Mouse (Mus musculus) small intestine, adult 2 months (tissue): ENCODE measurements at regions not wholly inside any gene's neighbourhood (a gene's known extent, or its start where the extent isn't known, plus 50 kb on each side); places are given as distances from the start of the nearest gene placed in this dataset.

ENCODE experiments used
- CTCF ChIP-seq: fragments of 200-500 bp; IDR thresholded peaks from 2 replicates; pipeline ENCODE4 v1.5.1; 2012; ENCODE audit warnings: low read depth, mild to moderate bottlenecking, control low read depth, inconsistent platforms, low read length, moderate library complexity, mixed read lengths; ENCODE audit not compliant: insufficient replicate concordance, insufficient read length; ENCODE audit errors: extremely low read depth
- POLR2A ChIP-seq: fragments of 200-500 bp; IDR thresholded peaks from 2 replicates; pipeline ENCODE4 v1.6.1; 2012; ENCODE audit warnings: low read depth, mild to moderate bottlenecking, control low read depth, inconsistent platforms, low read length, moderate library complexity

DNA sequence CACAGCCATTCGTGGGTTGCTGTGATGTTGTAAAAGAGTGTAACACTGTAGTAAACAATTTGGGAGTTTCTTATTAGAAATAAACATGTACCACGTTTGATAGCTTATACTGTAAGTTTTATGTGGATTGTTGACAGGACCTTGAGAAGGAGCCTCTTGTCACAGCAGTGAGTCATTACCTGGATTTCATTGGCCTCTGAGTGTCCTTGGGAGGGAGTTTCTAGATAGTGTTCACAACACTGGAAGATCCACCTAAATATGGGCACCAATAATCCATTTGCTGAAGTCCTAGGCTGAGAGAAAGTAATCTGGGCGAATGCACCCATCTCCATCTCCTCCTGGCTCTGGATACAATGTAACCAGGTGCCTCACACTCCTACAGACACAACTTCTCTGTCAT is 281.7 kb upstream of the Gadl1 start:
- no peak for TF ChIP-seq CTCF
- no peak for TF ChIP-seq POLR2A
